Mouse (Mus musculus): ENCODE measurements at regions not wholly inside any gene's neighbourhood (a gene's known extent, or its start where the extent isn't known, plus 50 kb on each side); places are given as distances from the start of the nearest gene placed in this dataset.

DNA sequence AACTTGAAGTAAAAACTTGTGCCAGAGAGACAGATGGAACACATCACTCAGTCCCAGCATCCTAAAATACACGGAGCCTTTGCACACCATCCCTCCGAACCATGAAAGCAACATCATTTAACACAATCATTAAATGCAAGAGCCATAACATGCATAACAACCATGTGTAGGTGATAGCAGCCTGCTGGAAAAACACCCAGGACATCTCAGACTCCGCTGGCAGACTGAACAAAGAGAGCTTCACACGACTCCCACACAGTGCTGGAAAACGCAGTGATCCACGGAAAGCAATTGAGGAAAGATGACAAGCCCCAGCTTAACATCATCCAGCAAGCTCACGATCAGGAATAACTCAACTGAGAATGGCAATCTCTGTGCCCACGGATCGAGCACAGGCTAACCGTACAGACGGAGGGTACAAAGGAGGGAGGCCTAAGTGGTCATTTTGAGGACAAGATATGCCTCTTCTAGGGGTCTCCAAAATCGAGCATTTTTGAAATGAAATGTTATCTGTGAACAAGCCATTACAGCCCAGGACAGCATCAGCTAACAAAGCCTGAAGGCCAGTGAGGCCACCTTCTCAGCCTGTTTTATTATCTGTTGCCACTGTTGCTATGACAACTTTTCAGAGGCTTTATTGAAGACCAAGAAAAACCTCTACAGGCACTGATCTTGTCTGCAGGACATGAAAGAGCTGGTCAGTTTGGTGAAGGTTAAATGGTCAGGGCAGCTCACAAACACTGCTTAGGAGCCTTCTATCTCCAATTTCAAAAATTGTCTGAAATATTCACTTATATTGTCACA is 240.1 kb upstream of the Noct start:
- TF ChIP-seq POLR2A (IDR thresholded peaks at IDR 0.05; ENCODE audit: control insufficient read depth in 1 of 2, insufficient read depth in 1 of 2, low read depth in 1 of 2, low read length in 2 of 2, poor library complexity in 1 of 2) (no peak), HCFC1 (IDR thresholded peaks at IDR 0.05; ENCODE audit: low read depth, low read length) (no peak), E2F4 (IDR thresholded peaks at IDR 0.05; ENCODE audit: borderline replicate concordance, low read depth, low read length) (no peak), EP300 (IDR thresholded peaks at IDR 0.05; ENCODE audit: low read depth in 1 of 2, low read length in 2 of 2) (no peak), CTCF (IDR thresholded peaks at IDR 0.05 in 2 of 3, conservative IDR thresholded peaks at IDR 0.05 in 1 of 3; ENCODE audit: control insufficient read depth in 1 of 3, insufficient read depth in 1 of 3, low read depth in 2 of 3, low read length in 3 of 3, poor library complexity in 1 of 3, severe bottlenecking in 1 of 3) (no peak), POLR2AphosphoS2 (IDR thresholded peaks at IDR 0.05; ENCODE audit: low read length) (no peak), TCF12 (IDR thresholded peaks at IDR 0.05; ENCODE audit: low read depth, low read length) (no peak), UBTF (IDR thresholded peaks at IDR 0.05; ENCODE audit: borderline replicate concordance, insufficient read depth, low read depth, low read length) (no peak), MAX (IDR thresholded peaks at IDR 0.05; ENCODE audit: low read length) (no peak)

Data from MEL (cell line).